Mouse (Mus musculus): ENCODE measurements at regions not wholly inside any gene's neighbourhood (a gene's known extent, or its start where the extent isn't known, plus 50 kb on each side); places are given as distances from the start of the nearest gene placed in this dataset.

DNA sequence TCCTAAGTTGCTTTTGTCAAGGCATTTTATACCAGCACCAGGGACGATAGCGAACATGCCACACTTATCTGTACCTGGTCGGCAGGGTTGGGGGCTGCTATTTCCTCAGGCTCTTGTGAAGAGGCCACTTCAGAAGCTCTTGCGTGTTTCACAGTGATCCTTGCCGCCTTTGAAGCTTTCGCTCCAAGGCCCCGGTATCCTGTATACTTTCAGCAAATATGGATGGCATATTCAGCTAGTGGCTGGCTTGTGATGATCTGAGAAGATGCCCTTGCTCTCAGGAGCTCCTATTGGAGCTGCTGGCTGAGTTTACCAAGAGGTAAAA is 186.8 kb downstream of the 1810013L24Rik start:
- Histone ChIP-seq H3ac (ENCODE audit: control insufficient read depth, insufficient read length, low read depth) (no peak overlapping the region), H3K36me3 (ENCODE audit: control insufficient read depth, insufficient read depth) (no peaks in the 10 kb centered on the region), H3K27me3 (ENCODE audit: control insufficient read depth, insufficient read depth, insufficient read length) (no peaks in the 10 kb centered on the region), H3K4me3 (ENCODE audit: insufficient read depth, poor library complexity, severe bottlenecking) (no peak overlapping the region), H3K79me2 (ENCODE audit: control insufficient read depth, insufficient read depth) (no peaks in the 10 kb centered on the region), H3K79me3 (ENCODE audit: low read depth) (no peaks in the 10 kb centered on the region)
- TF ChIP-seq USF1 (IDR thresholded peaks at IDR 0.05; ENCODE audit: low read depth) (no peak), FOSL1 (IDR thresholded peaks at IDR 0.05; ENCODE audit: insufficient read depth, low read length, poor library complexity, severe bottlenecking) (no peak), MYOG (IDR thresholded peaks at IDR 0.05; ENCODE audit: control insufficient read depth, extremely low read depth, insufficient read length) (no peak), MAX (IDR thresholded peaks at IDR 0.05) (no peak), CEBPB (IDR thresholded peaks at IDR 0.05; ENCODE audit: low read depth) (no peak), CTCF (IDR thresholded peaks at IDR 0.05; ENCODE audit: control insufficient read depth, insufficient read depth, insufficient read length) (no peak), MYOD1 (IDR thresholded peaks at IDR 0.05; ENCODE audit: control insufficient read depth, insufficient read length, low read depth) (no peak)

- Histone ChIP-seq H3ac (ENCODE audit: control insufficient read depth, insufficient read length, low read depth) (no peak overlapping the region), H3K79me3 (ENCODE audit: low read depth) (no peaks in the 10 kb centered on the region), H3K27me3 (ENCODE audit: control insufficient read depth, insufficient read depth, insufficient read length) (peaks cover 3% of the 10 kb centered on the region), H3K36me3 (ENCODE audit: control insufficient read depth, insufficient read depth) (no peaks in the 10 kb centered on the region), H3K4me3 (ENCODE audit: insufficient read depth, poor library complexity, severe bottlenecking) (no peak overlapping the region), H3K79me2 (ENCODE audit: control insufficient read depth, insufficient read depth) (no peaks in the 10 kb centered on the region)
- TF ChIP-seq MAX (IDR thresholded peaks at IDR 0.05) (no peak), MYOG (IDR thresholded peaks at IDR 0.05; ENCODE audit: control insufficient read depth, extremely low read depth, insufficient read length) (no peak), CEBPB (IDR thresholded peaks at IDR 0.05; ENCODE audit: low read depth) (no peak), USF1 (IDR thresholded peaks at IDR 0.05; ENCODE audit: low read depth) (no peak), MYOD1 (IDR thresholded peaks at IDR 0.05; ENCODE audit: control insufficient read depth, insufficient read length, low read depth) (no peak)
Observed at GRCm38 (mm10) chr16:9030717-9031116, 200.8 kb downstream of the 1810013L24Rik start.

- no peak overlapping the region for H3K4me3 ChIP-seq (ENCODE audit: insufficient read depth, poor library complexity, severe bottlenecking)
- no peak overlapping the region for H3ac ChIP-seq (ENCODE audit: control insufficient read depth, insufficient read length, low read depth)
- no peaks in the 10 kb centered on the region for H3K79me3 ChIP-seq (ENCODE audit: low read depth)
- no peaks in the 10 kb centered on the region for H3K36me3 ChIP-seq (ENCODE audit: control insufficient read depth, insufficient read depth)
- TF ChIP-seq FOSL1 (IDR thresholded peaks at IDR 0.05; ENCODE audit: insufficient read depth, low read length, poor library complexity, severe bottlenecking) (no peak), MYOG (IDR thresholded peaks at IDR 0.05; ENCODE audit: control insufficient read depth, extremely low read depth, insufficient read length) (no peak), CTCF (IDR thresholded peaks at IDR 0.05; ENCODE audit: control insufficient read depth, insufficient read depth, insufficient read length) (no peak), MYOD1 (IDR thresholded peaks at IDR 0.05; ENCODE audit: control insufficient read depth, insufficient read length, low read depth) (no peak), CEBPB (IDR thresholded peaks at IDR 0.05; ENCODE audit: low read depth) (no peak), USF1 (IDR thresholded peaks at IDR 0.05; ENCODE audit: low read depth) (no peak), MAX (IDR thresholded peaks at IDR 0.05) (no peak)
- H3K79me2 ChIP-seq (ENCODE audit: control insufficient read depth, insufficient read depth), result no peaks in the 10 kb centered on the region
- H3K27me3 ChIP-seq (ENCODE audit: control insufficient read depth, insufficient read depth, insufficient read length), result no peaks in the 10 kb centered on the region
Observed at GRCm38 (mm10) chr16:9043271-9043670, 213.4 kb downstream of the 1810013L24Rik start.

- no peaks in the 10 kb centered on the region for H3K79me2 ChIP-seq (ENCODE audit: control insufficient read depth, insufficient read depth)
- TF ChIP-seq CEBPB (IDR thresholded peaks at IDR 0.05; ENCODE audit: low read depth) (no peak), FOSL1 (IDR thresholded peaks at IDR 0.05; ENCODE audit: insufficient read depth, low read length, poor library complexity, severe bottlenecking) (no peak), CTCF (IDR thresholded peaks at IDR 0.05; ENCODE audit: control insufficient read depth, insufficient read depth, insufficient read length) (no peak), USF1 (IDR thresholded peaks at IDR 0.05; ENCODE audit: low read depth) (no peak), MYOD1 (IDR thresholded peaks at IDR 0.05; ENCODE audit: control insufficient read depth, insufficient read length, low read depth) (no peak), MYOG (IDR thresholded peaks at IDR 0.05; ENCODE audit: control insufficient read depth, extremely low read depth, insufficient read length) (no peak), MAX (IDR thresholded peaks at IDR 0.05) (no peak)
- H3K4me3 ChIP-seq (ENCODE audit: insufficient read depth, poor library complexity, severe bottlenecking), result no peak overlapping the region
- no peaks in the 10 kb centered on the region for H3K27me3 ChIP-seq (ENCODE audit: control insufficient read depth, insufficient read depth, insufficient read length)
- H3K79me3 ChIP-seq (ENCODE audit: low read depth), result no peaks in the 10 kb centered on the region
- no peaks in the 10 kb centered on the region for H3K36me3 ChIP-seq (ENCODE audit: control insufficient read depth, insufficient read depth)
- H3ac ChIP-seq (ENCODE audit: control insufficient read depth, insufficient read length, low read depth), result no peak overlapping the region
Observed at GRCm38 (mm10) chr16:9046864-9047263, 217.0 kb downstream of the 1810013L24Rik start.

- TF ChIP-seq FOSL1 (IDR thresholded peaks at IDR 0.05; ENCODE audit: insufficient read depth, low read length, poor library complexity, severe bottlenecking) (no peak), CEBPB (IDR thresholded peaks at IDR 0.05; ENCODE audit: low read depth) (no peak), USF1 (IDR thresholded peaks at IDR 0.05; ENCODE audit: low read depth) (no peak), MYOD1 (IDR thresholded peaks at IDR 0.05; ENCODE audit: control insufficient read depth, insufficient read length, low read depth) (no peak), CTCF (IDR thresholded peaks at IDR 0.05; ENCODE audit: control insufficient read depth, insufficient read depth, insufficient read length) (no peak), MAX (IDR thresholded peaks at IDR 0.05) (no peak), MYOG (IDR thresholded peaks at IDR 0.05; ENCODE audit: control insufficient read depth, extremely low read depth, insufficient read length) (no peak)
- Histone ChIP-seq H3K27me3 (ENCODE audit: control insufficient read depth, insufficient read depth, insufficient read length) (no peaks in the 10 kb centered on the region), H3K79me3 (ENCODE audit: low read depth) (no peaks in the 10 kb centered on the region), H3ac (ENCODE audit: control insufficient read depth, insufficient read length, low read depth) (no peak overlapping the region), H3K4me3 (ENCODE audit: insufficient read depth, poor library complexity, severe bottlenecking) (no peak overlapping the region), H3K79me2 (ENCODE audit: control insufficient read depth, insufficient read depth) (no peaks in the 10 kb centered on the region), H3K36me3 (ENCODE audit: control insufficient read depth, insufficient read depth) (no peaks in the 10 kb centered on the region)
Observed at GRCm38 (mm10) chr16:9054415-9054814, 224.5 kb downstream of the 1810013L24Rik start.

DNA sequence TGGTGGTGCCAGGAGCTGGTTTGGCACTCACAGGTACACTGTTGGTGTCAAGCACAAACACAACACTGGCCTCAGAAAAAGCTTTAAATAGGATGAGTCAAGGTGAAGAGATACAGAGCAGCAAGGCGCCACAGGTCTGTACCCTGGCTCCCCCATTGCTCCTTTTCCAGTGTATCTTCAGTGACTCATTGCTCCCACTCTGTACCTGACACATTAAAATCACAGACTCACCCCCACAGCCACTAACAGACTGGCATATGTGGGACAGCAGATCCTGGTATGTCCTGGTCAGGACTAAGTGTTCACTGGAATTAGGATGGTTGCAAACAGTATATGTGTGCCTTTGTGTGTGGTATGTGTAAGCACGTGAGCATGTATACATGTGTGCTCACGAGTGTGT is 226.5 kb downstream of the 1810013L24Rik start:
- Histone ChIP-seq H3K79me3 (ENCODE audit: low read depth) (no peaks in the 10 kb centered on the region), H3K4me3 (ENCODE audit: insufficient read depth, poor library complexity, severe bottlenecking) (no peak overlapping the region), H3ac (ENCODE audit: control insufficient read depth, insufficient read length, low read depth) (no peak overlapping the region), H3K36me3 (ENCODE audit: control insufficient read depth, insufficient read depth) (no peaks in the 10 kb centered on the region), H3K79me2 (ENCODE audit: control insufficient read depth, insufficient read depth) (no peaks in the 10 kb centered on the region), H3K27me3 (ENCODE audit: control insufficient read depth, insufficient read depth, insufficient read length) (no peaks in the 10 kb centered on the region)
- TF ChIP-seq MYOG (IDR thresholded peaks at IDR 0.05; ENCODE audit: control insufficient read depth, extremely low read depth, insufficient read length), result no peak
- no peak for TF ChIP-seq FOSL1 (IDR thresholded peaks at IDR 0.05; ENCODE audit: insufficient read depth, low read length, poor library complexity, severe bottlenecking)
- no peak for TF ChIP-seq MYOD1 (IDR thresholded peaks at IDR 0.05; ENCODE audit: control insufficient read depth, insufficient read length, low read depth)
- TF ChIP-seq MAX (IDR thresholded peaks at IDR 0.05), result no peak
- no peak for TF ChIP-seq CEBPB (IDR thresholded peaks at IDR 0.05; ENCODE audit: low read depth)

All from C2C12 (cell line).